Mouse (Mus musculus) embryo, embryonic 10 days (tissue): Measurements from ENCODE around the gene Tacr1.
"Not testable (repeated sequence)": the region's sequence is repeated elsewhere in the genome, so short reads cannot be mapped to it uniquely, and the experiment has no call there.

Experiments used
- DNase-seq: peaks from one replicate; pipeline ENCODE4 v3.0.0-alpha.2; 2015; ENCODE audit warnings: low spot score

The Tacr1 gene

GRCm38 (mm10) chr6:82401595-82402451 lies at the start of gene Tacr1:
Gene Tacr1, plus strand, starts transcription at chr6:82402334.
- peak; percentile 29 for DNase-seq

DNA sequence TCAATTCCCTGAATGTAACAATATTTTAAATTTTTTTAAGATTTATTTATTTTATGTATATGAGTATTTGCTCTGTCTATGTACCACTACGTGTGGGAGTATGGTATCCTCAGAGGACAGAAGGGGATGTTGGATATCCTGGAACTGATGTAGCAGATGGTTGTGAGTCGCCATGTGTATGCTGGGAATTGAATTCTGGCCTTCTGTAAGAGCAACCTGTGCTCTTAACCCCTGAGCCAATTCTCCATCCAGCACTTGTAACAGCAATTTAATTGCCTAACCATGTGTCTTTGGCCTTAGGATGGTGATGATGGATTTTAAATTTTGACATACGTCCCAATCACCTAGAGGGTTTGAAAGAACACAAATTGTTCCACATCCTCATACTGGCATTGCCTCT lies 26.0 kb upstream of the Tacr1 start:
- DNase-seq = no peak

DNA sequence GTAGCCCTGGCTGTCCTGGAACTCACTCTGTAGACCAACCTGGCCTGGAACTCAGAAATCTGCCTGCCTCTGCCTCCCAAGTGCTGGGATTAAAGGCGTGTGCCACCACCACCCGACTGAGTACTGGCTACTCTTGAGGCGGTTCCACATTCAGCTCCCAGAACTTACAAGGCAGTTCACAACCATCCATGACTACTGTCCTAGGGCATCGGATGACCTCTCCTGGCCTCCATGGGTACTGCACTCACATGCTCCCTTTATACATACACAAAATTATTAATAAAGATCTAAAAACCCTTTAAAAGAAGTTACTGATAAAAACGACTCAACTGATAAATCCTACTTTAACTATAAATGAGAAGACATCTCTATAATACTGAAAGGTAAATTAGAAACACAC lies 18.6 kb upstream of the Tacr1 start:
- DNase-seq = no peak

DNA sequence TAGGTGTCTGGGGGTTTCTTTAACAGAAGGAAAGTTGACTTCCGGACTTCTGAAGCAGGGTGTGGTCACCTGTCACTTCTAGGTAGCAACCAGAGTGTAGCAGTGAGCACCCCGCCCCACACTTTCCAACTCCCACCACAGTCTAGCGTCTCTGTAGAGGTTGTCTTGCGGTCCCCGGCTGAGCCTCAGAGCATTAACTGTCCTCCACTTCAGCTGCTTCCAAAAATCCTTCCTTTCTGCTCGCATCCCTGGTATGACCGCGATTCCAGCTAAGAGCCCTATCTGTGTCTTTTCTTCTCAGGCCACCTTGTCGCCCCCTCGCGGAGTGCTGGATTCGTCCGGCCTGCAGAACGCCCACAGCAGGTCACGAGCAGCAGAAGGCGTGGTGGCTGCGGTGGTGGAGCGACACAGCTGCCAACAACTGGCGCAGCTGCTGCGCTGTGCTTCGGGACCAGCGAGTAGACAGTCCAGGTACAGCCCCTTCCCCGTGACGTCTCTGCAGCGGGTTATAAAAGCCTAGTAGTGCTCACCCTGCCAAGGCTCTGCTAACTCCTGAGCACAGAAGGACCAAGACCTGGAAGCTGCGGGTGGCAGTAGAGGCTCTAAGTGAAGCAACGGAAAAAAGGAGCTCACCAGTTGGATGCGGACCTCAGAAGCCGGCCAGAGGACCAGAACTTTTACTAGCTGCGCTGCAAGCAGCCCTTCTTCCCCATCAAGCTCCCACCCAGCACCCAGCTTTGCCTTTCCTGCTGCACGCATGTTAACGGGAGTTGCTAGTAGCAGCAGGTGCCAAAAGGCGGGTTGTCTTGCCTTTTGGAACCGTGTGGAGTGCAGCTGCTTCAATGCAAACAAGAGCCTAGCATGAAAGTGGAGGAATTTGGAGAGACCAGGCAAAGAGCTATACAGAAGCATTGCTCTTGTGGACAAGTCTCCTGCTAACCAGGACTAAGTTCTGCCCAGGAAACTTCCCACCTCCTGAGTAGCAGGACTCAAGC lies 664 bp downstream of the Tacr1 start:
- DNase-seq = peak; percentile 70

- no peak for DNase-seq
These were observed 16.2 kb downstream of the Tacr1 start for GRCm38 (mm10) chr6:82418367-82418766.

GRCm38 (mm10) chr6:82420222-82420621 lies 18.1 kb downstream of the Tacr1 start:
- no peak for DNase-seq

- no peak for DNase-seq
These were observed 26.8 kb downstream of the Tacr1 start for GRCm38 (mm10) chr6:82428890-82429289.

- no peak for DNase-seq
These were observed 27.6 kb downstream of the Tacr1 start for GRCm38 (mm10) chr6:82429766-82430165.

DNA sequence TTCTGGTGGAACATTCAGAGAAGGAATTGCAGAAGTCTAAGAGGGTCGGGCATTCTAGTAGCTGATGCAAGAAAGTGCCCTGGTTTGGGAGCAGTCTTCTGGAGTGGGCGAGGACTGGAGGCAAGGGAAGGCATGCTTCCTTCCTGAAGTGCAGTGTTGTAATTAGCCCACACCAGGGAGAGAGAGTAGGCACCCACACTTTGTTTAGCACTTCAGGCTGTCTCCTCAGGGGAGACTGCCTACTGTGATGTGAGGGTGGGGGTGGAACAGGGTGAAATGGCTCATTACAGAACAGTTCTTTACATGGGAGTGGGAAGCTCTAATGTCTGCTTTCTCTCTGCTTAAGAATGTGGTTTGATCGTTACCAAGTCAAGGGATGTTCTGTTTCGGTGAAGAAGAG lies 35.0 kb downstream of the Tacr1 start:
- DNase-seq = no peak

DNA sequence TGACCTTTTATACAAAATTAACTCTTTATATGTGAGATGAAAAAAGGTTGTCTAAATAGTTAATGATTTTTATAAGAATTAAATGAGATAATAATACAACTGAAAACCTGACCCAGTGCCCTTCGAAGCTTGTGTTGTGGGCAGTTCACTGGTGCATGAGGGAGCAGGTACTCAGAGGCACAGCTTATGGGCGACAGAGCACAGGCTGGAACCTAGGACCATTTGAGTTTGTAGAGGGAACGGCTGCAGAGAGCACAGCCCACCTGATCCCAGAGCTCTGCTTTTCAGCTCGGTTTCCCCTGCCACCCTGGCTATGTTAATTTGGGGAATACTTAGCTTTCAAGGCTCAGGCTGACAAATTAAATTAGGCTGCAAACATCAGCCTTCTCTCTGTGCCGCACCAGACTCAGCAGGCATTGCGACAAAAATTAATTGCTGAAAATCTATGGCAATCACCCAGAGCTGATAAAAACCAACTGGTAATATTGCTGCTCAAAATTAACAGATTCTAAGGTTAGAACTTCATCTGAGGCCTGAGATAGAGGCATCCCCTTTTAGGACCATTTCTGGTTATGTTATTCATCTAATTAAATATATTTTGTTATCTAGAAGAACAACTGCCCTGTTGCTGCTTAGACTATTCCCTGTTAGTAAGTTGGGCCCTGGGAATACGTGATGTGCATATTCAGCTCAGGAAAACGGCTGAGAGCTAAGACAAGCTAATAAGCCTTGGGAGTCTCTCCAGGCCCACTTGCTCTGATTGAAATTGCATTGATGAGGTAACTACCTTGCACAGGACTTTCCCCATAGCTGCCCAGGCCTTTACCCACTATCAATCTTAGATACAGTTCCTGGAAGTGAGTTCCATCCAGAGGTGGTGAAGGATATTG lies 50.3 kb downstream of the Tacr1 start:
- DNase-seq = not testable (repeated sequence)

GRCm38 (mm10) chr6:82455245-82455644 lies 53.1 kb downstream of the Tacr1 start:
- peak; percentile 12 for DNase-seq

GRCm38 (mm10) chr6:82457163-82457763 lies 55.1 kb downstream of the Tacr1 start:
- DNase-seq = no peak

DNA sequence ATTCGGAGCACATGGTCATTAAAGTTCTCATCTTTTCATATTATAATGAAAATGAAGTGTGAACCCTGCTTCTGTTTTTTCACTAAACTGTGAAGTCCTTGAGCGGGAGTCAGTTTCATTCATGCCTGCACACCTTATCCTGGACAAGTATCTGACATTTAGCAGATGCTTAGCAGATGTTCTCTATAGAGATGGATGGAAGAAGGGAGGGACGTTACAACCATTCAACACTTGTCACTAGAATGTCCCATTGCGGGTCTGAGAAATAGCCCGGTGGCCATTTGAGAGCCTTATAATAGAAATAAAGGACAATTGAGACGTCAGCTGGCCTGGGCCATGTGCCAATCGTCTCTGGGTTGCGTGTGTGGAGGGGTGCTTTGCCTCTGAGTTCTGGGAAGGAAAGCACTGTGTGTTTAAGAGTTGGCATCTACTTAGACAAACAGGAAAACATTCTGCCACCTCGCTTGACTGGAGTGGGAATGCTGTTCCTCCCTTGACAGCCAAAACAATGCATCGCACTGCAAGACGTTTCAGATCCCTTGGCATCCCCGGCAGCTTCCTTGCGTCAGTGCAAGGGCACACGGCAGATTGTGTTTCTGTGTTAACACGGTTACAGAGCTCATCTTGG lies 56.7 kb downstream of the Tacr1 start:
- no peak for DNase-seq

- DNase-seq = no peak
These were observed 61.0 kb downstream of the Tacr1 start for GRCm38 (mm10) chr6:82463171-82463570.

- DNase-seq = no peak
These were observed 72.3 kb downstream of the Tacr1 start for GRCm38 (mm10) chr6:82474477-82474876.

DNA sequence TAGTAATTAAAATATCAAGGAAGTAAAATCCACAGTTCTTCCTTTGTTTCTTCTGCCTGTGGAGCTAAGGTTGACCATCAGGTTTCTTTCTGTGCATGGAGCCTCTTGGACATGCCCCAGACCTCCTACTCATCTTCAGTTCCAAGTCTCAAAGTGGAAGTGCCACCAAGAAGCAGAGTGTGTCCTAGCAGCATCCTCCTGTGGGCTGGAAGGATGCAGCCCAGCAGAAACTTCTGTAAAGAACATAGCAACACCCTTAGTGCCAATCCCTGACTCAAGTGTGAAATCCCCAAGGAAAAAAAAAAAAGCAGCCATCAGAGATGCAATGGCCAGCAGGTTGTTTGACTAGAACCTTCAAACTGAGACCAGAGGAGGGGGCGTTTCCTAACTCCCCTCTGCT lies 81.7 kb downstream of the Tacr1 start:
- DNase-seq = no peak

DNA sequence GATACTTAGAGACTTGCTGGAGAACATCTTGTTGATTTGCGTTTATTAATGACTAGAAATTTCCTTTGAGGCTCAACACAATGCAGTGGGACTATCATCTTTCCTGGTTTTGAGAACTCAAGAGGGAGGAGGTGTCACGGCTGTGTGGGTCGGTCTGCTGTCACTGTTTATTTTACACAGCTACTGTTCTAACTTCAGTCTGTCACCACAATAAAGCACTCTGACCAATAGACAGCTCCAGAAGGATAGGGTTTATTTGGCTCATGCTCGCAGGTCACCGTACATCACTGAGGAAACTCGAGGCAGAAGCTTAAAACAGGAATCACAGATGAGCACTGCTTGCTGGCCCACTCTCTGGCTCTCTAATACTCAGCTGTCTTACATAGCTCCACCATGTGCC lies 92.3 kb downstream of the Tacr1 start:
- no peak for DNase-seq

DNA sequence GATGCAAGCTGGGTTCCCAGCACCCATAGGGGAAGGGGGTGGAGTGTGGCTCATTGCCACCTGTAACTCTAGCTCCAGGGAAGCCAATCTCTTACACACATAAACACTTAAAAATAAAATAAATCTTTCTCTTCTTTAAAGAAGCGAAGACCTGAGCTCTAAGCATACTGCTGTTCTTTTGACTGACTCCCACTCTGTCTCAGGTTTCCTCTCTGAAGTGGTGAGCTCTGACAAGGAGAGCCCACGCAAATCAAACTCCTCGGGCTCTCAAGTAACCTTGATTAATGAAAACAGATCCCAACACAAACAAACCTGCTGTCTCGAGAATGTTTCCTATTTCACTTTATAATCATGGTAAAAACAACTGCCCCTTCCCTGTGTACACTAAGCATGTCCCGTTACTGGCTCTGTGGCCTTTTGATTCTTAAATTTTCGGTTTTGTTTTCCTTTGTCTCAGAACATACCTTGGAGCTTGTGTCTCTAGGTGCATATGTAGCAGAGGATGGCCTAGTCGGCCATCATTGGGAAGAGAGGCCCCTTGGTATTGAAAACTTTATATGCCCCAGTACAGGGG lies 108.8 kb downstream of the Tacr1 start:
- no peak for DNase-seq

DNA sequence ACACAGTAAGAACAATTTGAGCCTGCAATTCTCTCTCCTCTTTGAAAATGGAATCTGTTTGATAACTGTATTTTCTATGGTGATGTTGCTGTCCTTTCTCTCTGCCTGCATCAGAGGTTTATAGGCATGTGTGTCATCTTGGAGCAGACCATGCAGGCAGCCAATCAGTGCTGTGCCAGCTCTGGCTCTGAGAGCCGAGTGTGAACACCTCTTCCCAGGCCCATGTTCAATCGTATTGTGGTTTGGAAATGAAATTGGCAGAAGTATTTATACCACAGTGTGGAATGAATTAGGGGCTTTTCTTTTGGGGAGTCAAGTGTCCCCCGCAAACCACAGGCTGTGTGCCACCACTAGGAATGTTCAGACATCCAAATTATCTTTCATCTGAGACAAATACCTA lies 117.5 kb downstream of the Tacr1 start:
- DNase-seq = no peak

GRCm38 (mm10) chr6:82522567-82522966 lies 120.4 kb downstream of the Tacr1 start:
- DNase-seq = no peak
